In the genomic region with DNA sequence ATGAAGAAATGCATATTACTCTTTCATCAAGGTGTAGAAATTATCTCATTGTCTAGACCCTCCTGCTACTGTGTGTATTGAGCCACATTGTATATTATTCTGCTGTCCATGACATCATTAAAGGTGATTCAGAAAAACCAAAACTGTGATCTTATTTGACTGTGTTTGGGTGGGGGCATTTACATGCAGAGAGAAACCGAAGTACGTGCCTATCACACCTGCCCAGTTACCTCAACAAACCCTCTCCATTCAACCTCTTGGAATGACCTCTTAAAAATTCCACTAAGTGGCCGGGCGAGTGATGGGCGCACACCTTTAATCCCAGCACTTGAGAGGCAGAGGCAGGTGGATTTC, we compare ENCODE assay signal across 19 mouse cellular contexts.
"Had no signal": no experiment of that assay in that cellular context is flagged by ENCODE, and none has a peak within 500 bp of the region (broad histone marks: within the 10 kb centered on the region; RNA-seq: fewer than 3 reads in every experiment).

No protein-coding gene starts in this region.

- H3K36me3 ChIP-seq: kidney, embryonic 15.5 days; liver, embryonic 13.5 days; neural tube, embryonic 12.5 days; neural tube, embryonic 15.5 days had no signal

- H3K4me3 ChIP-seq: kidney, embryonic 15.5 days; left cerebral cortex, adult 2 months; liver, embryonic 13.5 days; neural tube, embryonic 12.5 days; neural tube, embryonic 15.5 days had no signal

- H3K9me3 ChIP-seq: kidney, embryonic 15.5 days; liver, embryonic 13.5 days; neural tube, embryonic 12.5 days; neural tube, embryonic 15.5 days had no signal

- H3K4me2 ChIP-seq: kidney, embryonic 15.5 days; liver, embryonic 13.5 days; midbrain, embryonic 11.5 days; neural tube, embryonic 12.5 days; neural tube, embryonic 15.5 days had no signal

- H3K27ac ChIP-seq: left cerebral cortex, adult 2 months; liver, embryonic 13.5 days; neural tube, embryonic 12.5 days; stomach, postnatal 0 days had no signal

- H3K27me3 ChIP-seq: kidney, embryonic 15.5 days; neural tube, embryonic 12.5 days; neural tube, embryonic 15.5 days had no signal

- DNase-seq: kidney, adult 11 months; kidney, adult 8-10 months; kidney, postnatal 10 days; kidney, postnatal 36 days; layer of hippocampus, postnatal 36 days; liver, embryonic 13.5 days; lung, adult 2 months; lung, postnatal 14 days; lung, postnatal 4 days; midbrain, embryonic 14.5 days; right cerebral cortex, adult 18-20 months; right cerebral cortex, postnatal 14 days; right cerebral cortex, postnatal 4 days had no signal

- H3K9ac ChIP-seq: kidney, embryonic 15.5 days; liver, embryonic 13.5 days; neural tube, embryonic 12.5 days; neural tube, embryonic 15.5 days had no signal
